Mouse (Mus musculus): Measurements from ENCODE around the gene Oprd1.

Oprd1 gene

DNA sequence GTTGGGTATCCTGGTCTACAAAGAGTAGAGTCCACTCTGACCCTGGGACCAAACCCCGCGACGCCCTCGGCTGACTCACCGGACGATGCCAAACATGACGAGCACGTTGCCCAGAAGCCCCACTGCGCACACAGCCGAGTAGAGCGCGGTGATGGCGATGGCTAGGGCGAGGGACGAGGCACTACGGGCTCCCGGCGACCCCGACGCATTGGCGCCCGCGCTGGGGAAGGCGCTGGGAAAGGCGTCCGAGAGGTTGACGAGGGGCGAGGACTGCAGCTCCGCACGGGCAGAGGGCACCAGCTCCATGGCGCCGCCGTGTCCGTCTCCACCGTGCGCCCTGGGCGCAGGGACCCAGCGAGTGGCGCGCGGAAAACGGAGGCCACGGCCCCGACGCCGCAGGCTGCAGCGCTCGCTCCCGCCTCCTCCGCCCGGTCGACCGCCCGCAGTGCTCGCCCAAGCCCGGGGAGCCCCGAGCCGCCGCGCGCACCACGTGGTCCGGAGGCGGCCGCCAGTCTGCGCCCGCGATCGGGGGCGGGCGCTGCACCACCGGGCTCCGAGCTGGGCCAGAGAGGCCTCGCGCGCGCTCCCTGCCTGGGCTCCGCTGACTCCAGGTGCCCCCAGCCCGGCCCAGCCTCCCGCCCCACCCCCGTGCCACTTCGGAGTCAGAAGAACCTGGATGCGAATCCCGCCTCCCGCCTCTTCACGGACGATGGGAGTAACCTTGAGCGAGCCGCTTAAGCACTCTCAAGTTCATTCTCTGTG, at the start of gene Oprd1:
TSS of gene Oprd1 (minus strand) at position 407 of the 762 bp plus-strand sequence.
- in situ Hi-C loops (cut with MboI): no loop called here

GRCm38 (mm10) chr4:132187826-132188401, 43.6 kb upstream of the Oprd1 start:
- in situ Hi-C loops (cut with MboI): no loop called here

- in situ Hi-C loops (cut with MboI): no loop called here
Measured at GRCm38 (mm10) chr4:132183162-132183561, 38.9 kb upstream of the Oprd1 start.

GRCm38 (mm10) chr4:132181721-132182658, 37.7 kb upstream of the Oprd1 start:
- in situ Hi-C loops (cut with MboI): no loop called here

DNA sequence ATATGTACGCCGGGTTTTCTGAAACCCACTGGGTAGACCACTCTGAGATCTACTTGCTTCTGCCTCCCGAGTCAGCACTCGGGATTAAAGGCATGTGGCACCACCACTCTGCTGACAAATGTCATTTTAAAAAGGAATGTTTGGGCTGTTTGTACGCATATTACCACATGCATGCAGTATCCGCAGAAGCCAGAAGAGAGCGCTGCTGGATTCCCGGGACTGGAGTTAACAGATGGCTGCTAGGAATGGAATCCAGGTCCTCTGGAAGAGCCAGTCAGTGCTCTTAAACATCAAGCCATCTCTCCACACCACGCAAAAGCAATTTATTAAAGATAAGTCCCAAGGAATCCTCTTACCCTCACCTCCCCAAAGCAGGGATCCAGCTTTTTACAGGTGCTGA, 36.4 kb upstream of the Oprd1 start:
- in situ Hi-C loops (cut with MboI): no loop called here

GRCm38 (mm10) chr4:132178630-132179059, 34.4 kb upstream of the Oprd1 start:
- in situ Hi-C loops (cut with MboI): no loop called here

DNA sequence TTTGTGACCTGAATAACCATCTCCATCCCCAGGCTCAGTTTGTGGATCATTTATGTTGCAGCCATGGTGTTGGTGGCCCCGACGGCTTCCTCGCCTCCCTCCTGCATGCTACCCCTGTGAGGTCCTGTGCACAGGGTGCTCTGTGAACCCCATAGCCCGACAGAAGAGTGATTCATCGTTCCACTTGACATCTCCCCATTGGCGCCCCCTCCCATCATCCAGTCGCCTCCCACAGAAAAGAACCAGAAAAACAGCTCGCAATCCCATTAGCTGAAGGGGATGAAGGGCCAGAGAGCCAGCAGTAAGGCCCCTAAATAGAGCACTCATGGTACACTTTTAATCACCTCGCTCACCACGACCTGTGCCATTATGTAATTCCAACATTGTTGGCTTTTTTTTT, 32.2 kb upstream of the Oprd1 start:
- in situ Hi-C loops (cut with MboI): no loop called here

- in situ Hi-C loops (cut with MboI): no loop called here
Measured at GRCm38 (mm10) chr4:132170891-132171290, 26.6 kb upstream of the Oprd1 start.

GRCm38 (mm10) chr4:132169761-132170160, 25.5 kb upstream of the Oprd1 start:
- in situ Hi-C loops (cut with MboI): no loop called here

- in situ Hi-C loops (cut with MboI): no loop called here
Measured at GRCm38 (mm10) chr4:132169271-132169670, 25.0 kb upstream of the Oprd1 start.

DNA sequence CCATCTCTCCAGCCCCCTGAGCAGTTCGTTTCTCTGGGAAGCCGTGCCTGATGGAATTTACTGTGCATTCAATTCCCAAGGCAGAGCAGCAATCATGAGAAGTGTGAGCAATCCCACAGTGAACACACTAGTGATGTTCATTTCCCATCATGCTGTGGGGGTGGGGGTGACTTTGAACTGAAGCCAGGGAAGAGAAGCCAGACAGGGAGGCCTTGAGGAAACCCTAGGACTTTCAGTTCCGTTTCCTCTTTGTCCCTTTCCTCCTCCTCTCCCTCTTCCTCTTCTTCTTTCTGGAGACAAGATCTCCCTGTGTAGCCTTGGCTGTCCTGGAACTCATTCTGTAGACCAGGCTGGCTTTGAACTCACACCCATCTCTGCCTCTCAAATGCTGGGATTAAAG, 23.1 kb upstream of the Oprd1 start:
- in situ Hi-C loops (cut with MboI): no loop called here

GRCm38 (mm10) chr4:132166350-132167290, 22.3 kb upstream of the Oprd1 start:
- in situ Hi-C loops (cut with MboI): no loop called here

- in situ Hi-C loops (cut with MboI): no loop called here
Measured at GRCm38 (mm10) chr4:132165691-132166090, 21.4 kb upstream of the Oprd1 start.

GRCm38 (mm10) chr4:132156941-132157622, 12.8 kb upstream of the Oprd1 start:
- in situ Hi-C loops (cut with MboI): no loop called here

- in situ Hi-C loops (cut with MboI): no loop called here
Measured at GRCm38 (mm10) chr4:132154877-132155670, 10.8 kb upstream of the Oprd1 start.

GRCm38 (mm10) chr4:132151673-132152072, 7.4 kb upstream of the Oprd1 start:
- in situ Hi-C loops (cut with MboI): no loop called here

DNA sequence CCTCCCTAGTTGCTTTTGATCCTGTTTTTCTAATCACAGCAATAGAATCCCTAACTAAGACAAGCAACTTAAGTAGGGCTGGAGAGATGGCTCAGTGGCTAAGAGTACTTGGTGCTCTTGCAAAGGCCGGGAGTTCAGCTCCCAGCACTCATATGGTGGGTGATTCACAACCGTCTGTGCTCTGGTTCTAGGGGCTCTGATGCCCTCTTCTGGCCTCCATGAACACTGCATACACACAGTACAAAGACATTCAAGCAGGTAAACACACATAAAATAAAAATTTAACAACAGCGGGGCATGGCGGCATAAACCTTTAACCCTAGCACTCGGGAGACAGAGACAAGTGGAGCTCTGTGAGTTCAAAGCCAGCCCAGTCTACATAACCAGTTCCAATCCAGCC, 1.9 kb upstream of the Oprd1 start:
- in situ Hi-C loops (cut with MboI): no loop called here

DNA sequence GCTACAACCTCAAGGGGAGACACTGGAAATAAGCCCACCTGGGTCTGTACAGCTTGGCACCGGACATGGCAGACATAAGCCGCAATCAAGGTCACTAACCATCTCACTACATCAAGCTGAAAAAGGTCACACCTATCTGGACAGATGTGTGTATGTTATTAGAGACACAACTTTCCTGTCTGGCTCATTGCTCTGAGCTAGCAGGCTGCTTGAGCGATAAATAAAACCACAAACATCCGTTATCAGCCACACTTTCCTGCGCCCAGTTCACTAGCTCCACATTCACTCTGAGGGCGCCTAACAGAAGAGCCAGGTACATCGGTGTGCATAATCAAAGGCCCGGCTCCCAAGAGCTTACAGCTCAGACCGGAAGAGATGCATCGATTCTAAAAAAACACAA, 806 bp upstream of the Oprd1 start:
- in situ Hi-C loops (cut with MboI): no loop called here

DNA sequence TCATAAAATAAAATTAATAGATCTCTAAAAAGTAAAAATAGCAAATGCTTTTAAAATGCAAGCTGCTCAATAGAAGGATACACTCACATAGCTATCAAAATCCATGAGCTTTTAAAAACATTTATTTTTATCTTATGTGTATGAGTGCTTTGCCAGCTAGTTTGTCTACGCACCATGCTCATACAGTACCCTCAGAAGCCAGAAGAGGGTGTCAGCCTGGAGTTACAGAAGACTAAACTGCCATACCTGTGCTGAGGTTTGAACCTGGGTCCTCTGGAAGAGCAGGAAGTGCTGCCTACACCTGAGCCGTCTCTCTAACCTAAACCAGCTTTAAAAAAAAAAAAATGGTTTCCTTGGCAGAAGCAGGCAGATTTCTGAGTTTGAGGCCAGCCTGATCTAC, 5.6 kb downstream of the Oprd1 start:
- in situ Hi-C loops (cut with MboI): no loop called here

DNA sequence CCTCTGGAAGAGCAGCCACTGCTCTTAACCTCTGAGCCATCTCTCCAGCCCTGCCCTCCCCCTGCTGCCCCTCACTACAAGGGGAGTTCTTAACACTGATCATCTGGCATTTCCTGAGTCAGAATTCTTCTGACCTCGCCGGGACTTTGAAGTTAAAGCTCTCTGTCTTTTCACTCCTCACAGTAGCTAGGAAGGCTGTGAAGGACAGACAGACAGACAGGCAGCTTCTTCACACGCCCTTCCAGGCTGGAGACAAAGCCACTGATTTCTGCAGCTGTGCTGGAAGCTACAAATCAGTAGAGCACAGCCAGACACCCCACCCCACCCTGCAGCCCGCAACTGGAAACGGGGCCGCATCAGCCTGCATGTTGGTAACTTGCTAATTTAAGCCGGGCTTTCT, 7.3 kb downstream of the Oprd1 start:
- in situ Hi-C loops (cut with MboI): no loop called here

All from mature B cell (primary cell).